Mouse (Mus musculus) cerebellum, adult (tissue): ENCODE measurements around the gene Tmem222.

ENCODE experiments used
- ATAC-seq: cut with Nextera tagmentation; 2 replicates; pipeline ENCODE4 v1.9.2; 2017; ENCODE audit warnings: mild to moderate bottlenecking, moderate library complexity, mixed read lengths; ENCODE audit not compliant: insufficient number of reproducible peaks, low FRiP score, low TSS enrichment

The Tmem222 gene

DNA sequence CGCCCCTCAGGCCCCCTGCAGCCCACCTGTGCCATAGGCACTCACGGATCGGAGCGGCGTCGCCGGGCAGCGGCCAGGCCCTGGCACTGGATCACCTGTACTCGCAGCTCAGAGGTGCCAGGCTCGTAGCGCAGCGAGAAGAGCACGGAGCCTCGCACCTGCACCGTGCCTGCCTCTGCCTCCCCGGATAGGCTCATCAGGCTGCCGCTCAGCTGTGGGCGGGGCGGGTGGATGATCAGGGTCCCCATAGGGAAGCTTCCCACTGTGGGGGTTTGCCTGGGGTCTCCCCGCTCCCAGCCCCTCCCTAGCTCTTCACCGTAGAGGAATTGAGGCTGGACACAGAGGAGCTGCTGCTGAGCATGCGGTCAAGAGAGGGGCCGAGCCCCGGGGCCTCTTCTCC lies 20.8 kb downstream of the Tmem222 start:
- no peak for ATAC-seq

DNA sequence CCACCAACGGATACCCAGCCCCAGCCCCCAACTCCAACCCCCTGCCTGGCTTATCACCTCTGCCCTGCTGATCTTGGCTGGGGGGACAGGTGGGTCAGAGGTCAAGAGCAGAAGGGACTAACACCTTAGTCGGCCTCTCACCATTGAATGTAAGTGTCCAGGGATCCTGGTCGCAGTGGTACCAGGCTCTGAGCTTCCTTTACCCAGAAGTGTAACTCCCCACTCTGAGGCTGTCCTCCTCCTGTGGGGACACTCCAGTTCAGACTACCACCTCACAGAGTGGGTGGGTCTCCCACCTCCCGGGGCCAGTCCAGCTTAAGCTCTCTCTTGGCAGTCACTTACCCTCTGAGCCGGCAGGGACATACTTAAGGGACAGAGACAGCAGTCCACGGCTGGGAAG lies 22.2 kb downstream of the Tmem222 start:
- no peak for ATAC-seq

DNA sequence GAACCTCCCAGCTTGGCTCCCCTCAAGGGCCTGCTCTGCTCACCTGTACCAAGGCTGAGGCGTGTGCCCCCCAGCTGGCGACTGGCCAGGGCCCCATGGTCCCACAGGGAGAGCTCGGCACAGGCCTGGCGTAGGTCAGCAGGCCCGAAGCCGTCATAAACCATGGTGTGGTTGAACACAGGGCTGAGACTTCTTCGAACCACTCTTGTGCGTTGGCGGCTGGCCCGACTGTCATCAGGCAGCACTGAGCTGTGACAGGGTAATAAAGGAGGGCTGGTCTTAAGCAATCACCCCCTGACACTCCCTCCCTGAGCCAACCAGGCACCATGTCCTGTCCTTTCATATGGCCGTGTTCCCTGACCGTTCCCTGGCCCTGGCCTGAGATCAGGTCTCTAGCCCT lies 24.2 kb downstream of the Tmem222 start:
- ATAC-seq = no peak

DNA sequence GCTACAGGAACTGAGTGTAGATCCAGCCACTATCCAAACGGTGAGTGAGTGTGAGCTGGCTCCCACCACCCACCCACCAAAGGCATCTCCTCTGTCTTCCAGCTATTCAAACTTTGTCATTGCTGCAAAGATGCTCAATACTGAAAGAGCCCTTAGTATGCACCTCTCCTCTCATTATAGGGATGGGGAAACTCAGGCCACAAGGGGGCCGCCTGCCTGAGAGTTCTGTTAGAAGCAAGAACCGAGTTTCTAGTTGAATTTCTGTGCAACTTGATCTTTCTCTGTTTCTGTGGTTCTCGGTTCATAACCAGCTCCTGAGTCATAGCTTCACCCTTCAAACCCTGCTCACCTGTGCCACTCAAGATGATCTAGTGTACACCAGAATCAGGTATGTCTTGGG lies 25.5 kb downstream of the Tmem222 start:
- ATAC-seq = no peak

DNA sequence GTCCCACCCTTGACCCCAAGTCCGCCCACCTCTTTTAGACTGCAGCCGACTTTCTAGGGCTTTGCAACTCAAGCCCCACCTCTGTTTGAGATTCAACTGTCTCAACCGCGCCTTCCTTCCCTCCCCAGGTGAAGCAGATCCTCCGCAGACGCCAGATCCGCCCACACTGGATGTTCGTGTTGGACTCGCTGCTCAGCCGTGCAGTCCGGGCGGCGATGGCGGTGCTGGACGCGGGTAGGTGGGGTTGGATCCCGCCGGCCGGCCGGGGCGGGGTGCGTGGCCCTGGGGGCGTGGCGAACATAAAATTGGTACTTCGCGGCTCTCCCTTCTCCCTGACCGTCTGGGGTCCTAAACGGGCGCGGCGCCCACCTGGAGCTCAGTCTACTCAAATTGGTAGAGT lies 26.4 kb downstream of the Tmem222 start:
- ATAC-seq = no peak; the same call in 1 of the 2 replicates

DNA sequence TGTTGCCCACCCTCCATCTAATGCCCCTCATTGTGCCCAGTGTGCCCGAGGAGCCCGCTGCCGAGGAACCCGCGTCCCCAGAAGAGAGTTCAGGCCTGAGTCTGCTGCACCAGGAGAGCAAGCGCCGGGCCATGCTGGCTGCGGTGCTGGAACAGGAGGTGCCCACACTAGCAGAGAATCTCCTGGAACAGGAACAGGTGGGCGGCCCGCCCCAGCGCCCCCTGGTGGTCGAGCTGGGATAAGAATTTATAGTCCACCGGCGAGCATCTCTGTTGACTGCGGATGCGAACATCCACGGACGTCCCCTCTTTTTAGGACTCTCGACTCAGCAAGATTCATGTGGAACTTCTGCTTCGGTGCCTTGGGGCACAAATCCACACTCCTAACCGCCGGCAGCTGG lies 27.0 kb downstream of the Tmem222 start:
- ATAC-seq = peak; percentile 45; the same call in 1 of the 2 replicates

DNA sequence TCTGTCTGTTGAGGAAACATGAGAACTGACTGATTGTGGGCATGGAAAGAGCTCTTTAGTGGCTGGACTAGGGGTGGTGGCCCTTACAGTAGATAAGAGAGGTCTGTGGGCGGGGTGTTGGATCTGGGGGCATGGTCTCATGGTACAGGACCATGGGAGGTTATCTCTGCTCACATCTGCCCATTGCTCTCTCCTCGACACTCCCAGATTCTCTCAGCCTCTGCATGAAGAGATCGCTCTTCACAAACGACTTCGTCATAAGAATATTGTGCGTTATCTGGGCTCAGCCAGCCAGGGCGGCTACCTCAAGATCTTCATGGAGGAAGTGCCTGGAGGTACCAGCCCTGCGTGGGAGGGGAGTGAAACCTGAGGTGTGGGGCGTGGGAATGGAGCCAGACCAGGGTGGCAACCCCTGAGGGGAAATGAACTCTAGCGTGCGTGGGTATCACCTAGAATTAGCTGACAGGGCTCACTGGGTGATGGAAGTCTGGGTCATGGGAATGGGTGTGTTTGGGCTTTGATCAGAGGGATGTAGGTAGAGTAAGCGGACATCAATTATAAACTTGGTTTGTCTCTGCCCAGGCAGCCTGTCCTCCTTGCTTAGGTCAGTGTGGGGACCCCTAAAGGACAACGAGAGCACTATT lies 29.7 kb downstream of the Tmem222 start:
- ATAC-seq = no peak

DNA sequence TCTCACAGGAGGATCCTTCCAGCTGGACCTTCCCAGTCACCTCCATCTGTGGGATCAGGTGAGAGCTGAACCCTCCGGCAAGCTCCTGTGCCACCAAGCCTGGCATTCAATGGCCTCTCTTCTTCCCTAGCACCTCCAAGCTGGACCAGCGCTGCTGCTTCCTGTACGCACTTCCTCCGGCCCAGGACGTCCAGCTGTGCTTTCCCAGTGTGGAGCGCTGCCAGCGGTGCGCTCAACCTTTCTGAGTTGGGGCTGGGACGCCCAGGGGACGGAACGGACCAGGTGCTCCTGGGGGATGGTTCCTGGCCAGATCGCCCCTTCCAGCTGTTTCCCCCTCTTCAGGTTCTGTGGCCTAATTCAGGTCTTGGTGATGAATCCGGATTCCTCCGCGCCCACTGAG lies 30.5 kb downstream of the Tmem222 start:
- no peak for ATAC-seq

DNA sequence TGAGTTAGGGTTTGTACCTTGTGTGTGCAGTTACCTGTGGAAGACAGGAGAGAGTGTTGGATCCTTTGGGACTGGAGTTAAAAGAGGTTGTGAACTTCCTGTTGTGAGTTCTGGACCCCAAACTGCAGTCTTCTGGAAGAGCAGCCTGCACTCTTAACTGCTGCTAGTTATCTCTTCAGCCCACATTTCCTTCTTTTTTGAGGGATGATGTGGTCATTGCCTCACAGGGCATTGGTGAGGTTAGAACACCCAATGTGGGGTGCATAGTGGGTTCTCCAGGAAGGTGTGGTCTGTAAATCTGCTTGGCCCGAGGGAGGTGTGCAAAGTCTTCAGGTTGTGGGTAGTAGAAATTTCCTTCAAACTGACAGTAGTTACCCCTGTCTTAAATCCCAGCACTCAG lies 33.3 kb downstream of the Tmem222 start:
- ATAC-seq = no peak

DNA sequence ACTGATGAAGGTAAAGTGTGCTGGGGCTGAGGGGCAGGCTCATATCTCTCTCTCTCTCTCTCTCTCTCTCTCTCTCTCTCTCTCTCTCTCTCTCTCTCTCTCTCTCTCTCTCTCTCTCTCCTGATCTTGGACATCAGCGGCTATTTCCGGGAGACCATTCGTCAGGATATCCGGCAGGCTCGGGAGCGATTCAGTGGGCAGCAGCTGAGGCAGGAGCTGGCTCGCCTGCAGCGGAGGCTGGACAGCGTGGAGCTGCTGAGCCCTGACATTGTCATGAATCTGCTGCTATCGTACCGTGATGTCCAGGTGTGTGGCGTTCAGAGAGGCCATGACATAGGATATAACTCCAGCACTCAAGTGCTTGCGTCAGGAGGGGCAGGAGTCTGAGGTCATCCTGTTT lies 34.1 kb downstream of the Tmem222 start:
- no peak for ATAC-seq

DNA sequence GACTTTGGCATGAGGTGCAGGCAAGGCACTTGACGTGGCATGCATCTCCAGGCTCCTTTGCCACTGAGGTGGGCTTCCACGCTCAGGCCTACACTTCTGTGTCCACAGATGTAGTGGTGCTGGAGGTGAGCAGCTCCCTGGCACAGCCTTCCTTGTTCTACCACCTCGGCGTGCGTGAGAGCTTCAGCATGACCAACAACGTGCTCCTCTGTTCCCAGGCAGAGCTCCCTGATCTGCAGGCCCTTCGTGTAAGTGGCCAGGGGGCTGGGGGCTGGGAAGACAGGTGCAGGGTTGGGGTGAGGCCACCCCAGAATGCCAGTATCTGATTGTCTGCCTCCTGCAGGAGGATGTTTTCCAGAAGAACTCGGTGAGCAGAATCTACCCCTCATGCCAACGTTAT lies 34.9 kb downstream of the Tmem222 start:
- ATAC-seq = no peak

DNA sequence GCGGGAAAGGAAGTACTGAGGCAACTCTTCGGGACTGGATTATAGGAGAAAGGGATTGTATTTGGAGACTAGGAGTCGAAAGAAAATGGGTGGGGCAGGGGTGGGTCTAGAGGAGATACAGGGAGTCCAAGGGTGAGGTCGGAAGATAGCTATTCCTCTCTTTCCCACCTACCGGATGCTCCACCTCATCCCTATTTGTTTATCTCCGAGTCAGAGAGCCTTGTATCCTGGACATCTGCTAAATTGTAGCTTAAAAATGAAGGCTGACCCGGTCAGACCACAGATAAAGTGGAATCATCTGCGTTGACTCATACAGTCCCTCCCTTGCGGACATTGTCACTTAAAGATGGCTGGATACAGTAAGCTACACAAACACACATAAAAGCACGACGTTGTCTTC lies 35.7 kb downstream of the Tmem222 start:
- ATAC-seq = no peak

DNA sequence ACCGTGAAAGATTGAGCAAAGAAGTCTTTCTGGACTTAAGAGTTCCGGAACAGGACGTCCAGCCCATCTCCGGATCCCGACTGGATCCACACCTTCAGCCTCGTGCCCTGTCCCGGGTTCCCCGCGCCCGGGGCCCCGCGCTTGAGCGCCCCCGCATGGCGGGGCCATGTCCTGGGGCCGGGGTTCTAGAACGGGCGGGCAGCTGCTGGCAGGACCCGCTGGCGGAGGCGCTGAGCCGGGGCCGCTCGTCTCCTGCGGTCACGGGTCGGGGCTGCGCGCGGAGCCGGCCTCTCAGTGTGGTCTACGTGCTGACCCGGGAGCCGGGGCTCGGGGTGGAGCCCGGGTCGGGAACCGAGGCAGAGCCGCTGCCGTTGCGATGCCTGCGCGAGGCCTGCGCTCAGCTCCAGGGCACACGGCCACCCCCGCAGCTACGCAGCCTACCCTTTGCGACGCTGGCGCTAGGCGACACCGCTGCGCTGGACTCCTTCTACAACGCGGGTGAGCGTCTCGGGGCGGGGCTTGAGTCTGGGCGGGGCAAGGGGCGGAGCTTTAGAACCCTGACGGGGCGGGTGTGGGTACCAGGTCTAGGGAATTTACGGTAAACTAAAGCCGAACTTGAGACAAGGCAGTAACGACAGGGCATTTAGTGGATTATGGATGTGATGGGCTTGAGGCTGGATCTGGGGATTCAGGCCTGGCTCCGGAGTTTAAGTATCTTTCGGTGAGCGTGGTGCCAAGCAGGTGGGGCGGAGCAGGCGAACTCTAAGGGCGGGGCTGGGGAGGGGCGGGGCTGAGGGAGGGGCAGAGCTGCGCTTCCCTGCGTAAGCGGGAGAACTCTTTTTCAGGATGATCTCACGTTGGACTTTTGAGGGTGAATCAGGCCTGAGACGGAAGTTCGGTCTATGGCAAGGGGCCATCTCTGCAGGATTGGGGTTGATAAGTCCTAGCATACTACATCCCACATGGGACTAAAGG lies 36.4 kb downstream of the Tmem222 start:
- peak; percentile 83 for ATAC-seq

DNA sequence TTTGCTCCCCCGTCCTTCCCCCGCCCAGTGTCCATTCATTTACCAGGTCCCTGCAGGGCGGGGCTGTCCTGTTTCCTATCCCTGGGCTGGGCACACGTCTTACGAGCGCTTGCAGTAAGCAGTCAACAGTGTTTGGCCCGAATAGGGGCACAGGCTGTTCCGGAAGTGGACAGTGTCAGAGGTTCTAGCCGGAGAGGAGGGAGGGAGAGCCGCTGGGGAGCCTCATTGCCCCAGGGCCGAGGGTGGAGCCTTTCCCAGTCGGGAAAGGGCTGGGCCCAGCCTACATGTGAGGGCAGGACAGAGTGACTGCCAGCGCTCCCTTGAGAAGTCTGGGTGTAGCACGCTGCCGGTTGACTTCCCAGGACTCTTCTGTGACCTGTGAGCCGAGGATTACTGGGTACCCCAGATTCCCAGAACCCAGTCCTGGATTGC lies 37.1 kb downstream of the Tmem222 start, which contains the start of gene Map3k6:
Gene Map3k6, plus strand, starts transcription at position 329 of the 432 bp plus-strand sequence.
- ATAC-seq = no peak

DNA sequence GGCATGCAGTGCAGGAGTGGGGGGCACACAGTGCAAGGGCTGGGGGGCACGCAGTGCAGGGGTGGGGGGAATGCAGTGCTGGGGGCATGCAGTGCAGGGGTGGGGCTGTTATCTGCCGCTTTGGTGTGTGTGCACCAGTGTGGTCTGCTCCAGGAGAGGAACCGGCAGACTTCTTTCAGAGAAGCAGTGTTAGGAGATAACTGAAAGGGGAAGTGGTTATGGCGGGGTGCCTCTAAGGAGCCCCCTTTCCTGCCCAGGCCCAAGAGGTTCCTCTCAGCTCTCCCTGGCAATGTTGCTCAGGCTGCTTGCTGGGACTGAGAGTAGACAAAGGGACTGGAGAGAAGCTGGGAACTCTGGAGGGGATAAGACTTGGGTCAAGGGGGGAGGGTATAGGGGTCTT lies 39.7 kb downstream of the Tmem222 start:
- no peak for ATAC-seq

DNA sequence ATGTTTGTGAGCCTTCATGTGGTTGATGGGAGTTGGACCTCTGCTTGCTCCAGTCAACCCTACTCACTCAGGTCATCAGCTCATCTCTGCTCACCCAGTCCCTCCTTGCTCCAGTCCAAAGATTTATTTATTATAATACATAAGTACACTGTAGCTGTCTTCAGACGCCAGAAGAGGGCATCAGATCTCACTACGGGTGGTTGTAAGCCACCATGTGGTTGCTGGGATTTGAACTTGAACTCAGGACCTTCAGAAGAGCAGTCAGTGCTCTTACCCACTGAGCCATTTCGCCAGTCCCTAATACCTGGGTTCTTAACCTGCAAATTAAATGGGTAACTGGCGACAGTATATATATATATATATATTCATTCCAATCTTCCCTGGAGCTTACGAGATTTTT lies 42.2 kb downstream of the Tmem222 start:
- no peak for ATAC-seq

DNA sequence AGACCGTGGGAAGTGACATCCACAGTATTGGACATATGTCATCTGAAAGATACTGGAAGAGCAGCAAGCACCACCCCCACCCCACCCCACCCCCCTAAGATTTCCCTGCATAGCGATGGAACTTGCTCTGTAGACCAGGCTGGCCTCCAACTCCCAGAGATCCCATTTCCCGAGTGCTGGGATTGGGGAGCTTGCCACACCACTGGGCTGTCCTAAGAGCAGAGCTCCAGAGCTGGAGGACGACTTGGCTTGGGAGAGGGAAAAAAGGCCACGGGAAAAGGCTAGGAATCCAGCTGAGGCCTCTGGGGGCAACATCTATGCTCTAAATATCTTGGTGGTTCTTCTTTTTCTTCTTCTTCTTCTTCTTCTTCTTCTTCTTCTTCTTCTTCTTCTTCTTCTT lies 42.8 kb downstream of the Tmem222 start:
- ATAC-seq = no peak

DNA sequence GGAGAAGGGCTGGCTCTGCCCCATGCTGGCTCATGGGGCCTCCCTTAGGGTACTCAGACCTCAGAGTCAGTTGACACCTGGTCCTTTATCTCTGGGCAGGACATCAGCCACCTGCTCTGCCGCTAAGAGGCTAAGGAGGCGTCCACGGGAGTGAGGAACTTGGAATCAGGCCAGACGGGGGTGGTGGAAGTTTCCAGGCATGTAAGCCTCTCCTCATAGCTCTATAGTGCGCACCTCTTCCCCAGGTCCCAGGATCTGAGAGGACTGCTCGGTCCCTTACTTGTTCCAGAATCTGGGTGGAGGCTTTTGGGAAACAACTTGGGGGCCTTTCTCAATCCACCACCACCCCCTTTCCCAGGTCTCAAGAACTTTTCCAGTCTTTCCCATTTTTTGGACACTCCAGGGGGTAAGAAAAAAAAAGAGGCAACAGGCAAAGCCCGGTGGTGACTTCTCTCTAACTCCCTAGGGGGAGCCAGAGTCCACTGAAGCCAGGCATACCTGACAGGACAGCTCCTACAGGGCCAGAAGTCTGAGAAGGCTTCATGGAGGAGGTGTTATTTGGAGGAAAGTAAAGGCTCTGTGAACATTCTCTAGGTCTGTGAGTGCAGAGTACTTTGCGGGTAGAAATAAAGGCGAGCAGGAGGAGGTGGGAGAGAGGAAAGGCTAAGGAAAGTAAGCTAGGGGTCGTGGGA lies 44.2 kb downstream of the Tmem222 start:
- no peak for ATAC-seq

DNA sequence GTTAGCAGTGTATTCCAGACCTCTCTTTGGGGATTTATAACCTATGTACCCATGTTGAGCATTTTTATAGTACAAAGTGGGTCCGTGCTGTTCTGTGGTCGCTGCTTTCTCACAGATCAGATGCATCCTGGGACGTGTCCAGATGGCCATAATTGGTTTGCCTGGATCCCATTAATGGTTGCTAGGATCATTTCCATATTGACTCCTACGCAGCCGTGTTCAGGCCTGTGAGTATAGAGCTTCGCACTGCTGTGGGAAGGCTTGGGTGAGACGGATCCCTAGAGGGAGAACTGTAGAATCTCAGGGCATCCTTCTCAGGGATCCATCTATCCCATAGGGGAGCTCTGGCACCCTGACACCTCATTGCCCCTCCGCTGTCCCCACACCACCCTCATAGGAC lies 48.0 kb downstream of the Tmem222 start:
- ATAC-seq = no peak

DNA sequence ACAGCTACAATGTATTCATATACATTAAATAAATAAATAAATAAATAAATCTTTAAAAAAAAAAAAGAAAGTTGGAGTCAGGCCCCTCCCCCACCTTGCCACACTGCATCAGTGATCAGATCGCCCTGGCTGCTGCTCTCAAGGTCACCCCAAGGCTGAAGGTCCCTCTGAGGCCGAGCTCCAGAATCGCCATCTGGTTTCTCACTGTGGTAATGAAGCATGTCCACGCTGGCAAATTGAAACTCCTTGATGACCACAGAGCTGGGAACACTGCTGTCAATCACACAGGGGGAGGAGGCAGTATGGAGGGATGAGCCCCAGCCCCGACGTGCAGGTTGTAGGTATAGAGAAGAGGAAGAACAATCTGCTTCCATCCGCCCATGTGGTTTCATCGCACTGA lies 50.0 kb downstream of the Tmem222 start:
- no peak for ATAC-seq

DNA sequence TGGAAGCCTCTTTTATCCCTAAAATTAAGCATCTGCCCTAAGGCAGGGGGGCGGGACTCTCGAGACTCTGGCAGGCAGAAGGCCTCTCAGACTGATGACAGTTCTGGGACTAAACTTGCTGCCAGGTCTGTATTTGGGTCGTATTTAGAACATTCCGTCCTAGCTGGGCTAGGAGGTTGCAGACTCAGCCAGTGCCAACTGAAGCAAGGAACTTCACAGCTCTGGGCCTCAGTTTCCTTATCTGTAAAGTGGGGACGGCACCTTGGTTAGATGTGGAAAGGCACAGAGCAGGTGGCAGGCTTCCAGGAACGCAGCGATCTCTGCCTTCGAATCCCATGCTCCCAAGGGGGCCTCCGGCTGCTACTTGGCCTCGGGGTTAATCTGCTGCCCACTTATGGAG lies 51.5 kb downstream of the Tmem222 start:
- ATAC-seq = no peak
